Mouse (Mus musculus): ENCODE results near the gene Crygd.

DNA sequence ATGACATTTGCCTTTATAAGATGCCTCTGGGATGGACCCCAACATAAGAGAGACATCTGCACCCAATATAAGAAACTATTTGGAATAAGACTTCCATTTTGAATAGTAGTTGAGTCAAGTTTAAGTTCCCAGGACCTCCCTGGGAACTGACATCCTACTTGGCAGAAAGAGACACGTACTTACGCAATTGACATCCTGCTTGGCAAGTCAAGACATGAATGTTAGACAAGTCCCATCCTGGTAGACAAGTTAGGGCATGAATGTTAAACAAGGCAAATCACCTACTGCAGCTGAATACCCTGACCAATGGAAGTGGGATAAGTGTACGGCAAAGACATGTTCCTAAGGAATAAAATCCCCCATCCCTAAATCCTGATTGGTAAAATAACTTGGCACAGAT lies 21.4 kb downstream of the Crygd start:
- TF ChIP-seq GATA1 (IDR thresholded peaks at IDR 0.05; ENCODE audit: borderline replicate concordance, low read length): no peak
- TF ChIP-seq FLI1 (IDR thresholded peaks at IDR 0.05; ENCODE audit: low read length): no peak

All from megakaryocyte, embryonic 14.5 days (primary cell).